Mouse (Mus musculus) midbrain, embryonic 16.5 days (tissue): ENCODE data around the gene Cstad. TPM values are rescaled to one million over a fixed set of nuclear protein-coding genes. Genes with fewer than 3 reads are reported as not detected.
A peak's percentile ranks its signal among the peaks of the same experiment; 100 is the strongest.

Experiments used
- ATAC-seq: fragments of 200-750 bp; cut with Nextera tagmentation; 2 replicates; pipeline ENCODE4 v1.8.0; 2017; ENCODE audit warnings: moderate TSS enrichment
- H3K27ac ChIP-seq: fragments of 300-500 bp; sonication (generic); 2 replicates; pipeline ENCODE4 v1.5.1; 2014; ENCODE audit warnings: mild to moderate bottlenecking, low read length, mixed read lengths
- H3K27me3 ChIP-seq: fragments of 300-500 bp; sonication (generic); 2 replicates; pipeline ENCODE4 v1.6.1; 2014; ENCODE audit warnings: low read depth, low read length, mixed read lengths; ENCODE audit not compliant: control insufficient read depth, insufficient read depth
- H3K36me3 ChIP-seq: fragments of 300-500 bp; sonication (generic); 2 replicates; pipeline ENCODE4 v1.6.1; 2014; ENCODE audit warnings: mild to moderate bottlenecking, low read length, moderate library complexity, mixed read lengths; ENCODE audit not compliant: control insufficient read depth, insufficient read depth
- H3K4me1 ChIP-seq: fragments of 300-500 bp; sonication (generic); 2 replicates; pipeline ENCODE4 v1.6.1; 2014; ENCODE audit warnings: mild to moderate bottlenecking, low read length, mixed read lengths; ENCODE audit not compliant: control insufficient read depth, insufficient read depth
- H3K4me2 ChIP-seq: fragments of 300-500 bp; sonication (generic); 2 replicates; pipeline ENCODE4 v1.6.1; 2014; ENCODE audit warnings: mild to moderate bottlenecking, low read length, mixed read lengths
- H3K4me3 ChIP-seq: fragments of 300-500 bp; sonication (generic); 2 replicates; pipeline ENCODE4 v1.5.1; 2014; ENCODE audit warnings: low read depth, mild to moderate bottlenecking, low read length, moderate library complexity, mixed read lengths
- H3K9ac ChIP-seq: fragments of 300-500 bp; sonication (generic); 2 replicates; pipeline ENCODE4 v1.6.1; 2014; ENCODE audit warnings: low read depth, low read length, mixed read lengths
- H3K9me3 ChIP-seq: fragments of 300-500 bp; sonication (generic); replicated peaks from 2 replicates; pipeline ENCODE4 v1.6.1; 2014; ENCODE audit warnings: mild to moderate bottlenecking, low read length, mixed read lengths; ENCODE audit not compliant: control insufficient read depth, poor library complexity, severe bottlenecking
- WGBS: fragments of 180-500 bp; shearing (Covaris S2); extraction: QIAGEN DNeasy Blood & Tissue Kit; methylation state at CpG from one replicate; pipeline ENCODE4 v1.1.7; 2014; 5-methylcytosine and 5-hydroxymethylcytosine counted together
- polyA plus RNA-seq: library from polyadenylated mRNA; unstranded; fragments of >200 nt; fragmentation: Nextera tagmentation; extraction: Ambion mirVana; gene quantifications from 2 replicates; pipeline ENCODE4 v1.2.1, GENCODE M21; 2015

Gene Cstad
- polyA plus RNA-seq, 1 experiment from 2014 or later: 0.62 TPM

- WGBS: 3% methylated on average over 11 of the region's 11 CpGs
- Histone ChIP-seq H3K36me3 (no peaks in the 10 kb centered on the region), H3K9ac (peak overlapping the region; percentile 62), H3K9me3 (no peaks in the 10 kb centered on the region), H3K27ac (peak overlapping the region; percentile 99), H3K4me1 (peaks cover 66% of the 10 kb centered on the region), H3K27me3 (no peaks in the 10 kb centered on the region), H3K4me2 (peak overlapping the region; percentile 37), H3K4me3 (no peak overlapping the region)
- peak; percentile 95 for ATAC-seq
These were observed 52.6 kb downstream of the Cstad start for GRCm38 (mm10) chr2:30647303-30647881.

DNA sequence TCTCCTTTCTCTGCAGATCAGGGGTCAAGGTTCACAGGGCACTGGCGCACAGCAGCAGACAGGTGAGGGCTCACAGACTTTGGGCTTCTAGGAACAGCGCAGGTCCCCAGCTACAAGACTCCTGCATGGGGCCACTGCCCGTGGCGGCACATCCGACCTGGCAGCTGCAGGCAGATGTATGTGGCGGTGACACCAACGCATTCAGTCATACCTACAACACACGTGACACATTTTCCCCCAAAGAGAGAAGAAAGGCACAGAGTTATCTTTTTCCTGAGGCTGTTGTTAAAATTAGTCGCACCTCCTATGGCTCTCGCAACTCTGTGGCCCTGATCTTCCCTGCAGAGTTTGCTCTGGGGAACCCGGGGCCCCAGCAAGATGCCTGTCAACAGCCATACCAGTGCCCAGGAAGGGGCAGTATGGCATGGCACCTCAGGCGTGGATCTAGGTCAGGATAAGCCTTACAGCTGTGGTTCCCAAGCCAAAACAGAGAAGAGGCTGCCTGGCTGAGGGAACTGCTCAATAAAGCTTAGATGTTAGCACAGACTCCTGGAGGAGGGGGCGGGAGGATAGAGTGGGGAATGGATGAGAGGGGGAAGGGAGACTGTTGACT, 53.1 kb downstream of the Cstad start:
- Histone ChIP-seq H3K4me3 (no peak overlapping the region), H3K9ac (peak overlapping the region; percentile 62), H3K9me3 (no peaks in the 10 kb centered on the region), H3K4me2 (peak overlapping the region; percentile 37), H3K27ac (peak overlapping the region; percentile 99), H3K4me1 (peaks cover 67% of the 10 kb centered on the region), H3K27me3 (no peaks in the 10 kb centered on the region), H3K36me3 (no peaks in the 10 kb centered on the region)
- peak; percentile 29 for ATAC-seq
- 9% methylated on average over 13 of the region's 13 CpGs for WGBS

DNA sequence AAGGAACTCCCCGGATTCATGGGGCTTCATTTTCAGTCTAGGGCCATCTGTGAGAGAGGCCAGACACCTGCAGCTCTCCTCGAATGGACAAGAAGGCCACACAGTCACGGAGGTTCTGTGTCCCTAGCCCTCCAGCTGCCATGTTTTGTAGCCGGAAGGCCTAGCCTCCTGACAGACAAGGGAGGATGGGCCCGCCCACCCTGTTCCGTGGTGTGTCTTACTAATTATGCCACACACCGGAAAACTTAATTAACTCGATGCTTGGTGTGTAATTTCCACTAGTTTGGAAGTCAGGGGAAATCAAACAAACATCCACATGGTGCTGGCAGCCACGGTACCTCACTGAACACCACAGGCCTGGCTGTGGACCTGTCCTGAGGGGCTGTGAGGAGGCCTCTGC, 55.4 kb downstream of the Cstad start:
- H3K9ac ChIP-seq: 0 out of 2 replicates have a peak overlapping the region, but pooled peaks have one; percentile 38
- no peaks in the 10 kb centered on the region for H3K9me3 ChIP-seq
- H3K27me3 ChIP-seq: no peaks in the 10 kb centered on the region
- peak overlapping the region; percentile 96 for H3K27ac ChIP-seq
- no peak overlapping the region for H3K4me2 ChIP-seq
- H3K4me3 ChIP-seq: no peak overlapping the region
- peaks cover 83% of the 10 kb centered on the region for H3K4me1 ChIP-seq
- WGBS: 50% methylated on average over 9 of the region's 9 CpGs
- no peak for ATAC-seq
- H3K36me3 ChIP-seq: no peaks in the 10 kb centered on the region

GRCm38 (mm10) chr2:30651831-30652230, 57.0 kb downstream of the Cstad start:
- Histone ChIP-seq H3K9ac (peak overlapping the region; percentile 59; the same call in 1 of the 2 replicates), H3K9me3 (no peaks in the 10 kb centered on the region), H3K27me3 (no peaks in the 10 kb centered on the region), H3K27ac (peak overlapping the region; percentile 96), H3K4me2 (peak overlapping the region; percentile 10; the same call in 1 of the 2 replicates), H3K4me1 (peaks cover 74% of the 10 kb centered on the region), H3K4me3 (no peak overlapping the region), H3K36me3 (no peaks in the 10 kb centered on the region)
- 91% methylated on average over 1 of the region's 1 CpGs for WGBS
- no peak for ATAC-seq

DNA sequence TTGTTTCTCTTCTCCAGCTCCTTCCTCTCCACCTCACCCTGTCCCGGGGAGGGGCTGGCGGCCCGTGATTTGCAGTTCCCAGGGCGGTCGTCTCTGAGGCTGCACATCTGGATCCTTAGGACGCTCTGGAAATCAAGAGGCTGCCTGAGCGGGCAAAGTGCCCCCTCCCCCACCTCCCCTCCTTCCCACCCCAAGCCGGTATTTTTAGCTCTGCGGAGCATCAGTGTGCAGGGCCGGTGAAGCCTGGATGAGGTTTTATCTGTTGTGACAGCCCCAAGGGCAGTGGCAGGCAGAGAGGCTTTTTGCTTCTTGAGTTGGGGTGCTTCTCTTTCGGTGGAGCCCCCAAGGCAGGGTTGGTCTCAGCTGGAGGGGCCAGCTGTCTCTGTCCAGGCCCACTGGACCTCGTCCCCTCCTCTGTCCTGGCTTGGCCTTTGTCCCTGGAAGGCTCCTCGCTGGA, 57.8 kb downstream of the Cstad start:
- H3K4me2 ChIP-seq: peak overlapping the region; percentile 10
- peak; percentile 23; the same call in 1 of the 2 replicates for ATAC-seq

DNA sequence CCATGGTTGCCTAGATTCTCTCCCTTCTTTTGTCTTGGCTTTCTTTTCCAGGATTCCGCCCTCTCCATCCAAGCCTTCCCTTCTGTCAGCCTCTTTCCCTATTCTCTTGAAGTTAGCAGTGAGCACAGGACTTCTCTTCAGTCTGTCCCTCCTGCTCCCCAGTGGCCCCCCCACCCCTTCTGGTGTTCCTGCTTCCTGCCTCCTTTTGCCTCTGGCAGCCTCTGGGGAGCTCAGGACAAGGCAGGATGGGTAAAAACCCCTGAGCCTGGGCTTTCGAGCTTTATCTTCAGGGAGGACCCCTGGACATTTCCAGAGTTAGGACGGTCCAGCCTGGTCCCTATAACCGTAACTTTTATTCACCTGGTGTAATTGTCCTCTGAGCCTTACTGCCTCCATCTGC, 58.2 kb downstream of the Cstad start:
- 54% methylated on average over 4 of the region's 4 CpGs for WGBS
- Histone ChIP-seq H3K4me2 (peak overlapping the region; percentile 10; the same call in 1 of the 2 replicates), H3K27me3 (no peaks in the 10 kb centered on the region), H3K4me3 (no peak overlapping the region), H3K4me1 (peaks cover 74% of the 10 kb centered on the region), H3K9ac (peak overlapping the region; percentile 59), H3K36me3 (no peaks in the 10 kb centered on the region), H3K9me3 (no peaks in the 10 kb centered on the region), H3K27ac (peak overlapping the region; percentile 96)
- no peak for ATAC-seq

More for the DNA sequence above, 57.8 kb downstream of the Cstad start:
- Histone ChIP-seq H3K9ac (peak overlapping the region; percentile 59), H3K27me3 (no peaks in the 10 kb centered on the region), H3K4me3 (no peak overlapping the region), H3K36me3 (no peaks in the 10 kb centered on the region), H3K27ac (peak overlapping the region; percentile 96), H3K9me3 (no peaks in the 10 kb centered on the region), H3K4me1 (peaks cover 74% of the 10 kb centered on the region)
- 3% methylated on average over 13 of the region's 13 CpGs for WGBS

DNA sequence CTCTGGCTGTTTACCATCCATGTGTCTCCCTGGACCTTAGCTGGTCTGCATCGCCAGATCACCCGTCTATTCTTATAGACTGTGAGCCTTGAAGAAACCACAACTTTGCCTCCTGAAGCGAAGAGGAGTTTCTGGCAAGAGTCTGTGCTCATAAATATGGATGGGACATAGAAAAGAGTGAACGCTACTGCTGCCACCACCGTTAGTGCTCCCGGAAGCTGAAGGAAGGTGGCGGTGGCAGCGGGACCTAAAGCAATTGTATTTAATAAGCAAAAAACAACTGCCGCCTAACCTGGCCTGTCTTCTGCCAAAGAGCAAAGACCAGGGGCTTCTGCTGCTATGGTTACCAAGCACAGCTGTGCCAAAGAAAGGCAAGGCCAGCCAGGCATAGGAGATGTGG, 59.3 kb downstream of the Cstad start:
- no peak for ATAC-seq
- WGBS: 36% methylated on average over 9 of the region's 9 CpGs
- peaks cover 76% of the 10 kb centered on the region for H3K4me1 ChIP-seq
- H3K9ac ChIP-seq: 0 out of 2 replicates have a peak overlapping the region, but pooled peaks have one; percentile 11
- H3K36me3 ChIP-seq: no peaks in the 10 kb centered on the region
- H3K4me3 ChIP-seq: no peak overlapping the region
- no peaks in the 10 kb centered on the region for H3K9me3 ChIP-seq
- no peak overlapping the region for H3K4me2 ChIP-seq
- H3K27me3 ChIP-seq: no peaks in the 10 kb centered on the region
- H3K27ac ChIP-seq: peak overlapping the region; percentile 96

DNA sequence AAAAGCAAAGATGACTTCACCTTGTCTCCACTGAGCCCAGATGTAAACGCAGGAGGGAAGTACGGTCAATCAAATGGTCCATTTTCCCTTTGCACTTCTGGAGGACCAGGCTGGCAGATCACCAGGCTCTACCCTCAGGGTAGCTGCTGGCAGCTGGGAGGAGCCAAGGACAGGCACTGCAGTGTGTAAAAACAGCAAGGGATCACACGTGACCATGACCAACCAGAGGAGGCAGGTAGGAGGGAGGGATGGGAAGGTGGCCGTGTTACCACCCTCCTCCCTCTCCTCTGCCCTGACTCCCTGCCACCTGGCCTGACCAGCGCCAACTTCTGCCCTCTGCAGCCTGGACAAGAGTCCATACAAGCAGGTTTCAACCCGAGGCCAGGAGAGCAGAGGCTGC, 59.7 kb downstream of the Cstad start:
- no peak overlapping the region for H3K4me3 ChIP-seq
- H3K4me1 ChIP-seq: peaks cover 77% of the 10 kb centered on the region
- no peak overlapping the region for H3K4me2 ChIP-seq
- ATAC-seq: no peak
- peak overlapping the region; percentile 96 for H3K27ac ChIP-seq
- no peaks in the 10 kb centered on the region for H3K36me3 ChIP-seq
- no peaks in the 10 kb centered on the region for H3K9me3 ChIP-seq
- H3K9ac ChIP-seq: 0 out of 2 replicates have a peak overlapping the region, but pooled peaks have one; percentile 11
- 58% methylated on average over 6 of the region's 6 CpGs for WGBS
- no peaks in the 10 kb centered on the region for H3K27me3 ChIP-seq

- Histone ChIP-seq H3K4me2 (no peak overlapping the region), H3K9ac (no peak overlapping the region), H3K4me1 (peaks cover 80% of the 10 kb centered on the region), H3K9me3 (no peaks in the 10 kb centered on the region), H3K27me3 (no peaks in the 10 kb centered on the region), H3K4me3 (no peak overlapping the region), H3K36me3 (no peaks in the 10 kb centered on the region), H3K27ac (peak overlapping the region; percentile 100)
- ATAC-seq: no peak
- WGBS: 88% methylated on average over 5 of the region's 5 CpGs
These were observed 60.9 kb downstream of the Cstad start for GRCm38 (mm10) chr2:30655746-30656145.
